Mouse (Mus musculus) hindlimb bud, embryonic 11.5 days (tissue): Measurements from ENCODE around the gene Hsd3b6.
"Not testable (repeated sequence)": the region's sequence is repeated elsewhere in the genome, so short reads cannot be mapped to it uniquely, and the experiment has no call there.

ENCODE experiments used
- DNase-seq: peaks from one replicate; pipeline ENCODE4 v3.0.0-alpha.2; 2012; ENCODE audit warnings: low read depth, low spot score; ENCODE audit errors: extremely low spot score

The Hsd3b6 gene

DNA sequence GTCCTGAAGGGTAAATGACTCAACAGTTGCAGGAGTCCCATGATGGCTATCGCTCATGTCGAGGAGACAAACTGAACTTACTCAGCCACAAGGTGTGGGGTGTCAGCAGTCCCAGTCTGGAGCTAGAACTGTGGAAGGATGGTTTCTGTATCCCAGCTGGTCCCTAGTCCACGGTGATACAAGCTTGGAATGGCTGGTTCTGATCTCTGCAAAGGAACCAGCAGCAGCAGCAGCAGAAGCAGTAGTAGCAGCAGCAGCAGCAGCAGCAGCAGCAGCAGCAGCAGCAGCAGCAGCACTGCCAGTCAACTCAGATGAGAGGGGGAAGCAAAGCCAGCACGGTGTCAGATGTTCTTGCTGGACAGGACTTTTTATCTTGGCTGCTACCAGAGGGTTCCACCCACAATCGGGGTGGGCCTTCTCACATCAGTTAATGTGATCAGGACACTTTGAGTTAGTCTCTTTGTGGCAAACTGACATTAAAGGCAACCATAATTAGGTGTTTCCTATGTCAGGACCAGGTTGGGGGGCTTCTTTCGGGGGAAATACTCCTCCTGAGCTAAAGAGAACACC lies at the start of gene Hsd3b6:
Gene Hsd3b6, minus strand, starts transcription at position 343 of the 570 bp plus-strand sequence.
- DNase-seq = no peak

GRCm38 (mm10) chr3:98862800-98863199 lies 48.6 kb upstream of the Hsd3b6 start:
- DNase-seq = no peak

DNA sequence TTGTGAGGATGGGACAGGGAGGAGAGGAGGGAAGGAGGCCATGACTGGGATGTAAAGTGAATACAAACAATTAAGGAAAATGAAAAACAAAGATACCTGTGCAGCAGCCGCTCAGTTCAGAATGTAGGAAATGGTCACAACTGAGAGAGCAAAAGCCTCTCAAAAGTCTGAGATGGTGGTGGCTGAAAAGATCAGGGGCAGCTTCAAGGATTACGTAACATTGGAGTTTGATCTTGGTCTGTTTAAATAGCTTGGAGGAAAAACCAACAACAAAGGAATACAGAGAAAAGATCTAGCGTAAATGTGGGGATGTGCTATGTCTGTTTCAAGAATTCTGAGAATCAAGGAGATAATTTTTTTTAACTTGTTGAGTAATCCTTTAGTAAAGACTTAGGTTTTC lies 45.3 kb upstream of the Hsd3b6 start, which contains the start of gene Hsd3b1:
Gene Hsd3b1, minus strand, starts transcription at position 219 of the 400 bp plus-strand sequence.
- DNase-seq = no peak

- DNase-seq = no peak
Measured at GRCm38 (mm10) chr3:98858051-98858450, 43.8 kb upstream of the Hsd3b6 start.

GRCm38 (mm10) chr3:98856892-98857291 lies 42.6 kb upstream of the Hsd3b6 start:
- DNase-seq = no peak

DNA sequence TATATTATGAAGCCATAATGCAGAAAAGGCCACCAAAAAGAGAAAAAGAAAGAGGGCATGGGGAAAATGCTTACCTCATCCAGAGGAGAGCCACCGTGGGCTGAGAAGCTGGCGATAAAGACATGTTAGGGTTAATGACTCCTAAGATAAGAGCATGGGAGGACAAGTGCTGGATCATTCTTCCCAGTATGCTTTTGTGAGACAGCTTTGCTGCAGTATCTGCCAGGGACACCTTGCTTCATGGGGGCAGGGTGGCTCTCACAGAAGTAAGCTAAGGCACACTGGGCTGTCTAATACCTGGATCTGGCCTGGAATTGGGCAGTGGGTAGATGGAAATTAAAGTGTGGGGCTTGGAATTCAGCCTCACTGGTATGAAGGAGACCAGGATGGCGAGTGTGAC lies 40.9 kb upstream of the Hsd3b6 start:
- no peak for DNase-seq

GRCm38 (mm10) chr3:98853685-98854084 lies 39.4 kb upstream of the Hsd3b6 start:
- DNase-seq = no peak

- DNase-seq = no peak
Measured at GRCm38 (mm10) chr3:98853051-98853450, 38.8 kb upstream of the Hsd3b6 start.

DNA sequence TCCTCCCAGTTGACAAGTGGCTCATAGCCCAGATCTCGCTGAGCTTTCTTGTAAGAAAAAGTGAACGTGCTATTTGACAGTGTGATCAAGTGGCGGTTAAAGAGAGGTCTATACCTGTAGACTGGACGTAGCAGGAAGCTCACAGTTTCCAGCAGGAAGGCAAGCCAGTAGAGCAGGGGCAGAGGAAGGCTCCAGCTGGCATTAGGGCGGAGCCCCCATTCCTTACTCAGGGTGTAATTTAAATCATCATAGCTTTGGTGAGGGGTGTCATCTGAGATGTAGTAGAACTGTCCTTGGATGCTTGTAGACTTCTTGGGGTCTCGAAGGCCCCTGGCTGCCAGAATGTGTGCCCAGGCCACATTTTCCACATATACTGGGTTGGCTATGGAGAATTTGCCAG lies 38.4 kb upstream of the Hsd3b6 start:
- DNase-seq = no peak

- DNase-seq = no peak
Measured at GRCm38 (mm10) chr3:98851853-98852252, 37.6 kb upstream of the Hsd3b6 start.

DNA sequence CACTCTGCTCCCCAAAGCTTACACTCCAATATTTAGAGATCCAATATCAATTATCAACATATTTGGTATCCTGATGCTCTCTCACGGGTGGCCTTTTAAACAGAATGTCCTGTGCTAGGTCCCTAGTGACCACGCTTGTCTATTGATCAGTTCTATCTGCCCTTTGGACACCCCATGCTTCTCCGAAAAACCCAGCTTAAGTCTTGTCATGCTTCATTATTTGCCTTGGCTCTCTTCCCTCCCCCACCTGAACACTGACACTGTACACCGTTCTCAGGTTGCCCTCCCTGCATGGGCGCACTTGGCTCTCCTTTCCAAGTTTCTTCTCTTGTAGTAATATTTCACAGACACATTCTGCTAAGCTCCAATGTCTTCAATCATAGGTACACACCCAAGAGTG lies 36.0 kb upstream of the Hsd3b6 start:
- no peak for DNase-seq

DNA sequence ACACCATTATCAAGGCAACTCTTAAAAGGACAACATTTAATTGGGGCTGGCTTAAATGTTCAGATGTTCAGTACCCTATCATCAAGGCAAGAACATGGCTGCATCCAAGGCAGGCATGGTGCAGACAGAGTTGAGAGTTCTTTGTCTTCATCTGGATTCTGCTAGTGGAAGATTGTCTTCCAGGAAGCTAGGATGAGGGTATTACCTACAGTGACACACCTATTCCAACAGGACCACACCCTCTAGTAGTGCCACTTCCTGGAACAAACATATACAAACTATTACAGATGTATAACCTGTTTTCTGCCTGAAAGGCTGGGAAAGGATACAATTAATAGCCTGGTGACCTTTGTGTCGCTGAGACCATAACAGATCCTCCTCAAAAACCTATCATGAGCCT lies 34.7 kb upstream of the Hsd3b6 start:
- no peak for DNase-seq

DNA sequence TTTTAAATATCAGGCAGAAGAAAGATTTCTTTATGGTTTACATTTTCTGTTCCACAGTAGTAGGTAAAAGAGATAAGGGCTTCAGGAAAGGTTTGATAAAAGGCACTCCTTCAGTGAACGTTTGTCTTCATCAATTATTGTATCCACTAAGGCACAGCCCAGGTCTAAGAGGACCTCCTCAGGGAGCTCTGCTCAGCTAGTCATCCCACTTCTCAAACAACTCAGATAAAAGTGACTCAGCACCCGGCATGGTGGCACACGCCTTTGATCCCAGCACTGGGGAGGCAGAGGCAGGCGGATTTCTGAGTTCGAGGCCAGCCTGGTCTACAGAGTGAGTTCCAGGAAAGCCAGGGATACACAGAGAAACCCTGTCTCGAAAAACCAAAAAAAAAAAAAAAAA lies 1.6 kb downstream of the Hsd3b6 start:
- DNase-seq = not testable (repeated sequence)

GRCm38 (mm10) chr3:98805032-98805431 lies 9.2 kb downstream of the Hsd3b6 start:
- DNase-seq = not testable (repeated sequence)

GRCm38 (mm10) chr3:98786551-98786950 lies 27.7 kb downstream of the Hsd3b6 start:
- no peak for DNase-seq

- DNase-seq = no peak
Measured at GRCm38 (mm10) chr3:98782181-98782868, 31.9 kb downstream of the Hsd3b6 start.

GRCm38 (mm10) chr3:98780921-98781320 lies 33.3 kb downstream of the Hsd3b6 start:
- no peak for DNase-seq

- DNase-seq = no peak
Measured at GRCm38 (mm10) chr3:98764155-98764554, 50.1 kb downstream of the Hsd3b6 start.

- no peak for DNase-seq
Measured at GRCm38 (mm10) chr3:98756836-98757235, 57.4 kb downstream of the Hsd3b6 start.
